Mouse (Mus musculus) liver, adult (tissue): ENCODE data around the gene Armh3.

Experiments used
- GATA4 ChIP-seq: IDR thresholded peaks from 2 replicates; pipeline ENCODE4 v1.6.1; 2014; ENCODE audit warnings: mild to moderate bottlenecking, low read length; ENCODE audit not compliant: insufficient replicate concordance

The Armh3 gene

DNA sequence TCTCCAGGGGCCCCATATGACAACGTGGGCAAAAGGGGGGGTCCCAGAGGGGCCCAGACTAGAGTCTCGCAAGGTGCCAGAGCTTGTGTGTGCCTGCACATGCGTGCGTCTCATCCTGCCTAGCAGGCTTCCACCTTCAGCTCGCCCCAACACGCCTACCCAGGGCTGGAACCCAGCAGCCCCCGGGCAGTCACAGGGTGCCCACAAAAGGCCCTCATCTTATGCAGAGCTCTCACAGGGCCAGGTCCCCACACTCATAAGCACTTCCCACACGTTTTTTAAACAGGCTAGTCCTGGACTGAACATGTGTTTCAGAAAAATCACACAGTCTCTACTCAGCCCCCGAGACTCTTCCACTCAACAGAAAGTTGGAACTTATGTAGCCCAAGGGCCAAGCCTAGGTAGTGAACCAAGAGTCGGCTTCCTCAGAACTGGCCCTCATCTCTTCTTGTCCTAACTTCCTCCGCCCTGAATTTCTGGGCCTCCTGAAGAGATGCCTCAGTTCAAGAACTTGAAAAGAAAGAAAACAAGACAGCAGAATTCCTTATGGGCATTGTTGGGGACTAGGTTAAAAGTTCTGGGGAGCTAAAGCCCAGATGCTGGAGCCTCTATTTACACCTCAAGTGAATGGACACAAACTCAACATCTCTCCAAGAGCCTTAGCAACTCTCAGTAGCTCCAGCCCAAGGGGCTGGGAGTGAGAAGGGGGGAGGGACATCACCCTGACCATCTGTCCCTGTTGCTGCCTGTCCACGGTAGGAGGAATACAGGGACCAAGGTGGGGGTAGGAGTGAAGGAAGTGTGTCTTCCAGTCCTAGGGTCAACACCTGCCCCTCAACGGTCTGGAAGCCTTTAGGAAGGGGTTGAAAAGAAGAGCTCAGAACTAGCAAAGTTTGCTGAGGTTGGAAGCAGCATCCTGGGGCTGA lies 39.9 kb upstream of the Armh3 start:
- TF ChIP-seq GATA4: no peak

DNA sequence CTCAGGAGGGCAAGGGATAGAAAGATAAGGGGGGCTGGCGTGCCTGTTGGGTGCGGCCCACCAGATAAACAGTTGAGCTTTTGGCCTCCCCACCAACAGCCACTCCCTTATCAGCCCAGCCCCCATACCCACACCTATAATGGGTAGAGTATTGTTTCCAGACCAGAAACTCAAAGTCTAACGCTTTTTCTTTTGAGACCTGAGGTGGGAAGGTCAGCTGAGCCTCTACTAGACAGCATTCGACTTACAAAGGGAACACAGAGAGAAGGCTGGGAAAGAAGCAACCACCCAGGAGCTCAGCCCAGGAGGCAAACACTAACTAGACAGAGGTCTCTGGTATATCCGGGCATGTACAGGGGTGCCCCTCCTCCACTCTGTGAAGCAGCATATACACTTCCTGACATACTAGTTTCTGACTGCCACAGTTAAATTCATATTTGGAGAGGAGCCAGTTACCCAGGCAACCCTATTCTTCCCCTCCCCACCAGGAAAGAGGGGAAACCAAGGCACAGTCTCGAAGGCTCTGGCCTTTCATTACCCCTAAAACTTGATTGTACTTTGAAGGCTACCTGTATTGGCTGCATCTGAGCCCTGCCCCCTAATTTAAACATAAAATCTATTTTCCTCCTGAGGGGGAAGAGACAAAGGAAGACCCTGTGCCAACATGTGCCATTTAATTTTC lies 39.1 kb upstream of the Armh3 start:
- TF ChIP-seq GATA4: no peak; the same call in 1 of the 2 replicates

DNA sequence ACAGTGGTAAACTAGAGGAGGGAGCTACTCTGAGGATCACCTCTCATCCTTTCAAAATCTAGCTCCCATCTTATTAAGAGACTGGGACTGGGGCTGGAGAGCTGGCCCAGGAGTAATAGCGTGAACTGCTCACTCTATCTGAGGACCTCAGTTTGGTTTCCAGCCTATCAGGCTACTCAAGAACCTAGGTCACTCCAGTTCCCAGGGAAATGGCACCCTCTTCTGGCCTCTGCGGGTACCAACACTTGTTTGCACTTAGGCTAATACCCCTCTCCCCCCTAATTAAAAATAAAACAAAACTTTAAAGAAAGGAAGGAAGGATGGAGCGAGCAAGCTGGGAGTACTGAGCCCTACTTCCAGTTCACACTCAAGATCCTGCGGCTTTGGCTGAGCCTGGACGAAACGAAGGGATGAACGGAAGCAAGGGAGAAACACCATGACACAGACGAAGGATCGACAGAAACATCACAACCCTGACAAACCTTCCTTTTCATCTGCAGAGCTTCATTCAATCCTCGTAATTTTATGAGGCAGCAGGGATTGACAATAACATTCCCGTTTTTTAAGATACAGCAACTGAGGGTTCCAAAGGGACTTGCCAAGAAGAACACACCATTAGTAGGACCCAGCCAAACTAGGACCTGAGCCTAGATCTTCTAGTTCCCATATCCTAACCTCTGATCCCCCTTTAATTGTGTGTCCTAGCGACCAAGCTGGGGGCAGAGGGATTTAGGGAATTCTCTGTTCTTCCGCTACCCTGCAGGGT lies 38.4 kb upstream of the Armh3 start:
- no peak for TF ChIP-seq GATA4

DNA sequence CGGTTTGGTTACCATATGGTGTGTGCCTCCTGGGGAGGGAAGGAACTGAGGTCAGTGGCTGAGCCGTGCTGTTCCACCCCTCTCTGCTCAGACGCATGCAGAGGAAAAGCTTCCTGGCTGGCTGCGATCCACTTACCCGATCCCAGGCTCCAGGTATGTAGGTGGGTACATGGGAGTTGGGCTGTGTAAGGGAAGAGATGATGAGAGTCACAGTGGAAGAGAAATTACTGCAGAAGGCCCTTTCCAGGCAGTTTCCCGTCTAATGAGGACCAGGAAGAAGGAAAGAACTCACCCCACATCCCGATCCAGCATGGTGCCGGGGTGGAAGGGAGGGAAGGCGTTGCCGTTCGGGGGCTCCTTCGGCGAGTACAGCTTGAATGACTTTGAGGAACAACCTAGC lies 37.7 kb upstream of the Armh3 start:
- TF ChIP-seq GATA4: no peak

DNA sequence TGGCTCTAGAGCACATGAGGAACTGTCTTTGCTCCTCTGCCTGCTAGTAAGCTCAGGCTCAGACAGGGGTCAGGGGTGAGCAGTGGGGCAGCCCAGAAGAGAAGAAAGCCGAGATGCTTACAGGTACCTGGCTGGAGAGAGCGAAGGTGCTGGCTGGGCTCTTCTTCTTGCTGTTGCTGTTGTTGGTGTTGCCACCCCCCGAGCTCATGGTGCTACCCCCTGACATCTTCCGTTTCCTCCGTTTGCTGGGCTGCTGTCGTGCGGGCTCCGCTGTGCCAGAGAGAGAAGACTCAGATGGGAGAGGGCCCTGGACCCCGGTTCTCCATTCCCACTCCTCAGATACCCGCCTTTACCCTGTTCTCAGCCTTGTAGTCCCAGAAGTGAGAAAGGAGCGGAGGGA lies 35.6 kb upstream of the Armh3 start:
- no peak for TF ChIP-seq GATA4

DNA sequence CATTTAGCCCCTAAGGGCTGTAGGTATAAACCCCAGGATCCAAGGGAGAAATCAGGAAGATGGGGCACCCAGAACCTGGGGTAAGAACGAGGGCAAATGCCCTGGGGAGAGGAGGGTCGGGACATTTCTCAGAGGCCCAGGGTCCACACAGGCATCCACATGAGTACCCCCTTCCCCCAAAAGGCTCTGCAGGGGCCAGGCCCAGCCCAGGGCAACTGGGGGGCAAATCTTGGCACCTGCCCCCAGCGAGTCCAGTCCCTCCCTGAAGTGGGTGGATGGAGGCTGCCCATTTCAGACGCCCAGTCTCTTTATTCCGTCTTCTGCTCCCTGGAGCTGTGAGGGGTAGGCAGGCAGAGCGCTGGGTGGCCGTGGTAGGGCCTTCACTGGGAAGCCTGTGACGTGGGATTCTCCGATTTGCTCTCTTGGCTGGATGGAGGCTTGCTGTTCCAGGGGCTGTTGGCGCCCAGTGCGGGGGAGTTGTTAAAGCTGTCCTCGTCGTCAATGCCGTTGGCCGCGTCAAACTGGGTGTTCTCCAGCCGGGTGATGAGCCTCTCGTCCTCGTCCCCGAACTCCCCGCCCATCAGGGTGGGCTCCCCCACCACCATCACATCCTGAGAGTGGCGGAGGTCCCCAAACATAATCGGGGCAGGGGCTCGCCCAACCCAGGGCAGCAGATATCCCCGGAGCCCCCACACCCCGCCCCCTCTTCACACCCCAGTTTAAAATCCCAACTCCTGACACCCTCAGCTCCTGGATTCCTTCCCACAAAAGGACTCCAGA lies 34.6 kb upstream of the Armh3 start:
- no peak for TF ChIP-seq GATA4

DNA sequence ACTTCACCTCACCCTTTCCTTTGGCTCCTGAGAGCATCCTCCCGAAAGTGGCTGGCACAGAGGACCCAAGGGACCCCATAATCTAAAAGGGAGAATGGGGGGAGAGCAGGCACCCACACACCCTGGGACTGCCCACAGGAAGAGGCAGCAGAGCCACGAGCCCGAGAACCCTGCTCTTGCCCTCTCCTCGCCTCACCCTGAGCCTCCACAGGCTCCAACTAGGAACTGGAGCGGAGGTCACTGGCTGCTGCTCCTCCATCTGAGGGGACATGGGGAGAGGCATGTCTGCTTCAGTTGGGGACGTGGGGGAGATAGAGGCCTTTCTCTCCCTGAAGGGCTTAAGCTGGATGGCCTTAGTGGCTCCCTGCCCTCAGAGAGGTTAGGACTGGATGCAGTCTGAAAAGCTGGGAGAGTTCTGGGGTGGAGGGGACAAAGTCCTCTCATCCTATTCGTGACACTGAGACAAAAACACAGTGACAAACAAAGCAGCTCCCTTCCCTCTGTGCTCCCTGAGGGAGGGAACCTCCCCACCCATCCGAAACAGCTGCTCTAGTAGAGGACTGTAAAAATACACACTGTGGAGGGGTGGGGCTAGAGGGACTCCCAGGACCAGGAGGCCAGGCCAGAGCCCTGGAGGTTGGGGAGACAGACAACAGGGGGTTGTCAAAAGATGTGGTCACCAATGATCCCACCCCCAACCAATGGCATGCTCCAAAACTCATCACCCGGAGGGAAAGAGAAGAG lies 33.6 kb upstream of the Armh3 start:
- TF ChIP-seq GATA4: no peak

DNA sequence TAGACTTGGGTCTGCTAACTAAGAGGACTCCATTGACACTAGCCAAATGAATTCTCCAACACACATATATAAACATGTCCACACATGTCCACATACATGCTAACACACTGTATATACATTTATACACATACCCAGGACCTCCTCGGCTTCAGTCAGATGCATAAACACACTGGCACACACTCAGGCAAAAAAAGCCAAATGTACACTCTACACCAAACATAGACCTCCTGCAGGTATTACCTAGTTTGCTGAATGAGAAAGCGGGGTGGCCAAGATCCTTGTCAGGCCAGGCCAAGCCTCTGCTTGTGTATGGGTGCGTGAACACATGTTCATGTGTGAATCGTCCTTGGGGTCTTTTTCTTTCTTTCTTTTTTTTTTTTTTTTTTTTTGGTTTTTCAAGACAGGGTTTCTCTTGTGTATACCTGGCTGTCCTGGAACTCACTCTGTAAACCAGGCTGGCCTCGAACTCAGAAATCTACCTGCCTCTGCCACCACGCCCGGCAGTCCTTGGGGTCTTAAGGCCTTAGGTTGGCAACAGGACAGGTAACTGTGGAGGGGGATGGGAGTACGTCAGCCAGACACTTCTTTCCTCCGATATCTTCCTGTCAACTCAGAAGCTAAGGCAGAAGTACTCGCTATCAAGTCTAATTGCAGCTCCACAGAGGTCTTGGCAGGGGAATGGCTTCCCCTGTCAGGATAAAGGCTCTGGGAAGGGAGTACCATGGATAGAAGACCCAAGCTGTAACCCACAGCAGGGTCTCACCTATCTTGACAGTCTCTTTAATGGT lies 32.1 kb upstream of the Armh3 start:
- no peak for TF ChIP-seq GATA4

DNA sequence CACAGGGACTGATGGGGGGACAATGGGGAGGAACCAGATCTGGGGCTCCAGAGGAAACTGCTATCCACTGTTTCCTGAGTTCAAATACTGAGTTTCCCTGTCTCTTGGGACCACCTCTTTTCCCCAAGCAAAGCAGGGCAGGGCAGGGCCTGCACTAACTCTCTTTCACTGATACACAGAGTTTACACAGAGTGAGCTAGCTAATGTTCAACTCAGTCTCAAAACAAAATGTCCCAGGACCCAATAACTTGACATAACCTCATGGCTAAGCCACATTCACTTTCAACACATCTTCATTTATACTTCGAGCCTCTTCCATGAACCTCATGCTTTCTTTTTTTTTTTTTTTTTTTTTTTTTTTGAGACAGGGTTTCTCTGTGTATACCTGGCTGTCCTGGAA lies 31.4 kb upstream of the Armh3 start:
- TF ChIP-seq GATA4: no peak

DNA sequence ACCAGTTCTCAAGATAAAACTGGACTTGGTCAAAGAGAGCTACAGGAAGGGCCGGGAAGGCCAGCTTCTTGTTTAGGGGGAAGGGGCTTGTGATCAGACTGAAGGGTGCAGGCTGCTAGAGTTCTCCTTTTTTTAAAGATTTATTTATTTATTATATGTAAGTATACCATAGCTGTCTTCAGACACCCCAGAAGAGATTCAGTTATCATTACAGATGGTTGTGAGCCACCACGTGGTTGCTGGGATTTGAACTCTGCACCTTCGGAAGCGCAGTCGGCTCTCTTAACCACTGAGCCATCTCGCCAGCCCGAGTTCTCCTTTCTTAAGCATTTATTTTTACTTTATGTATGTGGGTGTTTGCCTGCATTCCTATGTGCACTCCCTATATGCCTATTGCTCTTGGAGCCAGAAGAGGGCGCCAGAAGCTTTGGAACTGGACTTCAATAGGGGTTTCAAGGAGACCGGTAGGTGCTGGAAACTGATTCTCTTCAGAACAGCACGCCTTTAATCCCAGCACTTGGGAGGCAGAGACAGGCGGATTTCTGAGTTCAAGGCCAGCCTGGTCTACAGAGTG lies 30.5 kb upstream of the Armh3 start:
- TF ChIP-seq GATA4: no peak

DNA sequence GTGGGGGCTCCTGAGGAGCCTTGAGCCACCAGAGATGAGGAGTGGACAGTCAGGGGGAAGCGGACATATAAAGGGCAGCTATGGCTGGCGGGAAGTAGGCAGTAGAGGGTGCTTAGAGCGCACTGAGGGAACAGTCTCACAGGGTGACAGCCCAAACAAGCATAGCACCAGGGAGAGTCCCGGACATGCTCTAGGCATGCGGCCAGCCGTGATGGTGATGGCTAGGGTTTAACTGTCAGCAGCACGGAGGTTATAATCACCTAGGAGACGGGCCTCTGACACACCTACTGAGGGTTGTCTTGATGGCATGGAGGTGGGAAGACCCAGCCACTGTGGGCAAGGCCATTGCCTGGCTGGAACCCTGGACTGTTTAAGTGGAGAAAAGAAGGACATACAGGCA lies 28.3 kb upstream of the Armh3 start:
- no peak for TF ChIP-seq GATA4

DNA sequence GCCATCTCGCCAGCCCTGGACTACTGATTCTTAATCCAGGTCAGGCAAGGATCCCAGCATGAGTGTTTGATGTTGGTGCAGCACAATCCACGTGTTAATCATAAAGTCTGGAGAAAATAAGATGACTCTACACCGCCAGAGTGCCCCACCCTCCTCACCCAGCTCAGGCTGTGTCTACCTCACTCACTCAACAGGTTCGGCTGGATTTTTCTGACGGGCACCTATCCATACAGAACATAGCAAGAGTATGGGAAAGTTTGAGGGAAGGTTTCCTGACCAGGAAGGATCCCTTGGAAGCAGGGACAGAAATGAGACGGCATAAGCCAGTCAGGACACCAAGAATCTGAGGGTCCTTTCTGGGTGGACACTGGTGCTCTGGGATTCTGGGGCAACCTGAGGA lies 26.7 kb upstream of the Armh3 start:
- no peak for TF ChIP-seq GATA4

DNA sequence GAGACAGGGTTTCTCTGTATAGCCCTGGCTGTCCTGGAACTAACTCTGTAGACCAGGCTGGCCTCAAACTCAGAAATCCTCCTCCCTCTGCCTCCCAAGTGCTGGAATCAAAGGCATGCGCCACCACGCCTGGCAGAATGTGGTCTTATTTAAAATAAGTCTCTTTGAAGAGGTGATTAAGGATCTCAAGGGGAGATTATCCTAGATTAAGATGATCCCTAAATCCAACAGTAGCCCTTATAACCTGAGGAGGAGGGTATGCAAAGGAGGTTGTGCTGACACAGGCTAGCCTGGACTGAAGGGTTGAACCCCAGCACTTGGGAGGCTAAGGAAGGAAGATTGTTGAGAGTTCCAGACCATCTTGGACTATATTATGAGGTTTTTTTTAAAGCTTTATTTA lies 17.7 kb upstream of the Armh3 start:
- no peak for TF ChIP-seq GATA4
